Mouse (Mus musculus): ENCODE measurements around the gene Spata17. TPM values are rescaled to one million over a fixed set of nuclear protein-coding genes. Genes with fewer than 3 reads are reported as not detected.

Gene Spata17
- polyA plus RNA-seq, 1 experiment, result not detected

DNA sequence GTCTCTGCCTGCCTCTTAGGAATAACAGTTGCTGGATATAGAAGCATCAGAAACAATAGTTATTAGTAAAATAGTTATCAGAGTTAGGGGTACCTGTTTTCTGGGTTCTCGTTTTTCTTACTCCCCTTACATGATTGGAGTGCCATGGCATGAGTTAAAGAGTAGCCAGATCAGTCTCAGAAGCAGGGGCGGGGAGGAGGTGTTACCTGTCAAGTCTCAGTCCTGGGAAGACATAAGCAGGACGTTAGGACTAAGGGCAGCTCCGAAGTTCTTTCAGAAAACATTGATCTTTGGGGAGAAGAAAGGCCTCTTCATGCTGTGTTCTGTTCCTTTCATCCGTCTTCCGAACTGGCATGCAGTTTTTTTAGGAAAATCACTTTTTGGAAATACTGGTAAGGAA lies 5.5 kb upstream of the Spata17 start:
- TF ChIP-seq GATA1 (IDR thresholded peaks at IDR 0.05; ENCODE audit: low read length), result no peak

DNA sequence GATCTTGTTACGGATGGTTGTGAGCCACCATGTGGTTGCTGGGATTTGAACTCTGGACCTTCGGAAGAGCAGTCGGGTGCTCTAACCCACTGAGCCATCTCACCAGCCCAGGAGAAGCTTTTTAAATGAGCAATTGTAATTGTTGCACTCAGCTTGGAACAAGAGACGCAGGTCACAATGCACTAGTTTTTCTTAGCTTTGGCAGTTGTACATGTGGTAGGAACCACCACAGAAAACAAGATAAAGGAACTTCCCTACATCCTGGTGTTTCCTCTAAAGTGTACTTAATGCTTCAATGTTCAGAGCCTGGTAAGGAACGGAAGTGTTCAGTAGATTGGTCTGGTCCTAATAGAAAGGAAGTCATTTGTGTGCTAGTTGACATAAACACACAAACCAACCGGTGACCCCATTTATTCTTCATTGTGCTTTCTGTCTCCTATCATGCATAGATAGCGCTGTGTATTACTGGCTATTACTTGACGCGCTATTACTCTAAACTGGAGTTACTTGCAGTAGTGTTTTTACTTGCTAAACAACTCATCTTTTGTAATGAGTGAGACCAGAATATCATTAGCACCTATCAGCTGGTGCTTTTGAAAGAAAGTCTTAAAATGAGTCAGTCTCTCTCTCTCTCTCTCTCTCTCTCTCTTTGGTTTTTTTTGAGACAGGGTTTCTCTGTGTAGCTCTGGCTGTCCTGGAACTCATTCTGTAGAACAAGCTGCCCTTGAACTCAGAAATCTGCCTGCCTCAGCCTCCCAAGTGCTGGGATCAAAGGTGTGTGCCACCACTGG lies 1.6 kb upstream of the Spata17 start:
- no peak for TF ChIP-seq GATA1 (IDR thresholded peaks at IDR 0.05; ENCODE audit: low read length)

DNA sequence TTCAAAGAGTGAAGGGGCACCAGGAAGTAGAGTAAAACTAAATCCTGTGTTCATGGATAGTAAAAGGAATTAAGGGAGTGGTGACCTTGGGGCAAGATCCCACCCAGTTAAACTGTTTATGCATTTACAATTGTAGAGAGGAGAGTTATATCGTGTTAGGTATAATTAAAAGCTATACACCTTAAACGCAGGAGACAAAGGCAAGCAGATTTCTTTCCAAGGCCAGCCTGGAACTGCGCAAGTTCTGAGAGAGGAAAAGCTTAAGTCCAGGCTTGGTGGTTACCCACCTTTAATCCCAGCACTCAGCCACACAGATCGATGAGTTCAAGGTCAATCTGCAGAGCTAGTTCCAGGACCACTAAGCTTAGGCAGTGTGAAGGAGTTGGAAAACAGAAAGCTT lies 4.5 kb downstream of the Spata17 start:
- TF ChIP-seq GATA1 (IDR thresholded peaks at IDR 0.05; ENCODE audit: low read length), result no peak

DNA sequence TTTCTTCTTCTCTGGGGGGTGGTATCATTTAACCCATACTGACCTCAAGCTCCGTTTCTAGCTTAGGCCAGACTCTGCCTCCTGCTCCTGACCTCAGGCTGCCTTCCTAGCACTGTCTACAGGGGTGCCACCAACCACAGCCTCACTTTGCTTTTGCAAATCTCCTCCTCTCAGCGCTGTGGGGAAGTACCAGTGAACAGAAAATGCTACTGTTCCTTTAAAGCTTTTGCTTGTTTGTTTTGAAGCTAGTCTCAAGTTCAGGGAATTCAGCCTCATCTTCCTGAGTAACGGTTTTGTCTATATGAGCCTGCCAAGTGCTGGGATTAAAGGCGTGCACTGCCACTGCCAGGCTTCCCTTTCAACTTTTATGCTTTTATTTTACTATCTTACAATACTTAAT lies 5.8 kb downstream of the Spata17 start:
- no peak for TF ChIP-seq GATA1 (IDR thresholded peaks at IDR 0.05; ENCODE audit: low read length)

DNA sequence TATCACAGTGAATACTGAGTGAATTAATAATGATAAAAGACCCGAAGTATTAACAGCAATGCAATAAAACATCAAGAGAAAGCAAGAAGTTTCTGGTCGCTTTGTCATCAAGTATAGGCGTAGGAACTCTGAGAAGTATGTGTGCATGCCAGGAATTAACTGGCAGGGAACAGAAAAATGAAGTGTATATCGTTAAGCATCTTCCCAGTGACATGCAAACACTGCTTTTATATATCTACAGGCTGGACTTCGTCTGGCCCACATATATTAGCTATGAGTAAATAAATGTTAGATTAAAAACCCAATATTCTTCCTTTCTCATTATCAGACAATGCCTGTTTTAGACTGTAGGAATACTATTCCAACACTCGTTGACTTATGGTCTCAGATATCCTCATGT lies 9.8 kb downstream of the Spata17 start:
- TF ChIP-seq GATA1 (IDR thresholded peaks at IDR 0.05; ENCODE audit: low read length), result no peak

DNA sequence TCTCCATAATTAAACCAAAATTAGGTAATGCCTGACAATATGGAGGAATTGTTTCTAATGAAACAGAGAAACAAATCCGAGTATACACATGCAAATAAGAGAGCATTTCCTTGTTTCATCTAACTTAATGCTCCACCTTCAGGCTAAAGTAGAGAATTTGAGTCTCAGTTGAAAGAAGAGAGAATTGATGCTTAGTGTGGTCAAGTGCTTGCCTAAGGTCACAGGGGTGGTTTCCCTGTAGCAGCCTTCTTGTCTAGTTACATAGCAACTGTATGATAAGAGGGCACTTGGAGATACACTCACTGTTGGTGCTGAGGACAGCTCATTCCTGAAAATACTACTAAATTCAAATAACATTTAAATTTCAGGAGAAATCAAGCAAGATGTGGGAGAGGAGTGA lies 36.7 kb downstream of the Spata17 start:
- TF ChIP-seq GATA1 (IDR thresholded peaks at IDR 0.05; ENCODE audit: low read length), result no peak

DNA sequence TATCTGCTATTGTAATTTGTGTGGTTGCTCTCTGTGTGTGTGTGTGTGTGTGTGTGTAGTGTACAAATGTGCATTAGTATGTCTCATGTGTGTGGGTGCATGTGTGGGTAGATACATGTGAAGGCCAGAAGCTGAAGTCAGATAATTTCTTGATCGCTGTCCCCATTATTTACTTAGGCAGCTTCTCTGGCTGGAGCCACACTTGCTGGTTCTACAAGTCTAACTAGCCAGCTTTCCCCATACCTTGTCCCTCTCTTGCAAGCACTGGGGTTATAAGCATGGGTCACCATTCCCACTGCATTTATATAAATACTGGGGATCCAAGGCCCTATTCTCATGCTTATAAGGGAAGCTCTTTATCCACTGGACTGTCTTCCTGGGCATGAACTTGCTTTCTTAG lies 39.3 kb downstream of the Spata17 start:
- no peak for TF ChIP-seq GATA1 (IDR thresholded peaks at IDR 0.05; ENCODE audit: low read length)

DNA sequence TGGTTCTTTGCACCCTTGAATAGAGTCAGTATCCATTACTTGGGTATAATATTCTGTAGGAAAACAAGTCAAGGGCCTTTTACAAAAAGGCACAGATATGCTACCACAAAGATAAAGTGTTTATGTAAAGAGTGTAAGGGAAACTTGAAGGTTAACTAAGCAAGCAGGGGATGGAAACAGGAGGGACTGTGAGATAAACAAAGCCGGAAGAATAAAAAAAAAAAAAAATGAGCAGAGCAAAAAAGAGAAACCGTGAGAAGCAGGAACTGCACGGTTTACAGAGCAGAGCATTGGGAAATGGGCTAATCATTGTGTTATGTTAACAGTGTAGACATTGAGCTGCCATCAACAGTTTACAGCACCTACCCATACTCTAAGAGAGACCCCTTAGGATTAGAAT lies 44.9 kb downstream of the Spata17 start:
- TF ChIP-seq GATA1 (IDR thresholded peaks at IDR 0.05; ENCODE audit: low read length), result no peak

DNA sequence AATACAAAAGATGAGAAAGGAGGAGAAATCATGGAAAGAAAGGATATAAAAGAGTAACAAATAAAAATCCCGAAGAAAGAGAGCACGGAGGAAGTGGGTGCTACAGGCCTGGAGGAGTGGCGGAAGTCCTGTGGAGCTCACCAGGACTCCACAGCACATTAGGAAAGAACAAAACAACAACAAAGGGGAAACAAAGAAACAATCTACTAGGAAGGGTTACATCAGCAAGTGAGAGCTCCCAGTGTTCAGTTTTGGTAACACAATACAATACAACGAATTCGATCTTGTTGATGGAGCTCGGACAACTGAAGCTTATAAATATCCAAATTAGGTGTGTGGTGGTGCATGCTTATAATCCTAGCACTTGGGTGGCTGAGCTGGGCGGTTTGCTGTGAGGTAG lies 45.6 kb downstream of the Spata17 start:
- no peak for TF ChIP-seq GATA1 (IDR thresholded peaks at IDR 0.05; ENCODE audit: low read length)

DNA sequence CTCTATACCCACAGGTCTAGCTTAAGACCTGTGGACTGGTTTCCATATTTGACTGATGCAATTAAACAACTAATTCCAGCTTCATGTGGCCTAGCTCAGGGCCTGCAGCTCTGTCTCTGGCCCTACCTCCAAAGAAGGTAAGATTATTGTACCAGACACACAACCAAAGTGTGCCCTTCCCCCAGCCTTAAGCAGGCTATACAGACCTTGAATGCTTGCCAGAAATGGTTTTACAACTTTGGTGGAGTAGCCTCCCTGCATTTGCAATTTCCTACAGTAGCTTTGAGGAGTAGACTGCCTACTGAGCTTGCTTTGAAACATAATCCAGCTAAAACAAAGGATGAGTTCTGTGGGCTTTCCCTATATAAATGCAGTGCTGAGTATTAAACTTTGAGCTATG lies 51.7 kb downstream of the Spata17 start:
- TF ChIP-seq GATA1 (IDR thresholded peaks at IDR 0.05; ENCODE audit: low read length), result no peak

DNA sequence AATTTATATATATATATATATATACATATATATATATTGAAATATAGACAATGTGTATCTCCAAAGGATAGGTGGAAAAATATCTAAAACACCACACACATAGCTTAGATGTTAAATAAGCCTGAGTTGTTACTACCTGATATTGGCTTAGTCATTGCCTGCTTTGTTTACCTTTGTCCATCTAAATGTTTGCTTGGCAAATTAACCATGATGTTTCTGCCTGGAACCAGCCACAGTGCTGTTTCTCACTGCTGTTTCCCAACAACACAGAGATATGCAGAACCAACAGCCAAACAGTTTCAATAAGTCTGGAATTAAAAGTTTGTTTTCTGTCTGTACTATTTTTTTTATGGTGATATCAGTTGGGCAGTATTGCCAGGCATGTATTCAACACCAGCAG lies 59.6 kb downstream of the Spata17 start:
- no peak for TF ChIP-seq GATA1 (IDR thresholded peaks at IDR 0.05; ENCODE audit: low read length)

DNA sequence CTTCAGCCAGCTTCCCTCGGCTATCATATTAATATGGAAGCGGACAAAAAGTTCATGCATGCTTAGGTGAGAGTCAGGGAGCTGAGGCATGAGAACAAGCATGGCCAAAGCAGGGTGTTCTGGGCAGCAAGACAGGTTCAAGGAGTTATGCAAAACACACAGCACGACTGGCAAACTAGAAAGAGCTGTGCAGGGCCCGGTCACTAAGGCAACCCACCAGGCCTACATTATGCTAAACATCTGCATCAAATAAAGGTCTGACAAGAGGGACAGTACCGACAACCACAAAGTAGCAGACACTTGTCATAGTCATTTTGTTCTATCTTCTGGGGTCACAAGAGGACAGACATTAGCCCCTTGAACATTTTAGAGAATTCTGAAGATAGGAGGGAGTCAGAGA lies 61.6 kb downstream of the Spata17 start:
- TF ChIP-seq GATA1 (IDR thresholded peaks at IDR 0.05; ENCODE audit: low read length), result no peak

DNA sequence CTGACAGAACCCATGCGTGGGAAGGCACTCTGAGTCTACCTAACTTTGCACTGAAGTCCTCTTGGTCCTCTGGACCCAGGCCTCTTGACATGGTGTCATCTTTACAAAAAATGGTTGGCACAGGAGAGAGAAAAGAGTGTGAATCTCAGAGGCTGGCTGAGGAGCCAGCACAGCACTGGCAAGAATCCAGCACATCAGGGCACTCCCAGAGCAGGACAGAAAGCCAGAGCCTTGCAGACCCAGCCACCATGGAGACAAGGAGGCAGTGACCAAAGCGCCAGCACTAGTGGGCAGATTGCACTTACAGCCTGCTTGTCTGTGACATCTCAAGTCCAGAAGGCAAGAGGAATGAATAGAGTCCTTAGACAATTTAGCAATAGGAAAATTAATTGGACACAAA lies 62.7 kb downstream of the Spata17 start:
- no peak for TF ChIP-seq GATA1 (IDR thresholded peaks at IDR 0.05; ENCODE audit: low read length)

DNA sequence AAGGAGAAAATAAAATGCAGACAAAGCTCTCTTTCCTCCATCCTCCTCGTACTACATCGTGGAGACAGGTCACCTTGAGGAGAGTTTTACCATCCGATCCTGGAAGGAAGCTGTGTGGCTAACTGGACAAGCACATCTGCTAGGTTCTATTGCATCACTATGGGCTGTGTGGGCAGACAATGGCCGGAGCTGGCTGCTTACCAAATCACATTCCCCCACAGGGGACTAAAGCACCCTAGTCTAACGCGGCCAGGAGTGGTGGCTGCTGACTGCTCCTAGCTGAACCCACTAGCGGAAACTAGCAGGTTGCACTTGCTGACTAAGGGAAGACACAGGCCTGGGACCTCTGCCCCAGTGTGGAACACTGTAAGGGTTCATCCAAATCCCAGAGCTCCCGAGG lies 72.3 kb downstream of the Spata17 start:
- TF ChIP-seq GATA1 (IDR thresholded peaks at IDR 0.05; ENCODE audit: low read length), result no peak

DNA sequence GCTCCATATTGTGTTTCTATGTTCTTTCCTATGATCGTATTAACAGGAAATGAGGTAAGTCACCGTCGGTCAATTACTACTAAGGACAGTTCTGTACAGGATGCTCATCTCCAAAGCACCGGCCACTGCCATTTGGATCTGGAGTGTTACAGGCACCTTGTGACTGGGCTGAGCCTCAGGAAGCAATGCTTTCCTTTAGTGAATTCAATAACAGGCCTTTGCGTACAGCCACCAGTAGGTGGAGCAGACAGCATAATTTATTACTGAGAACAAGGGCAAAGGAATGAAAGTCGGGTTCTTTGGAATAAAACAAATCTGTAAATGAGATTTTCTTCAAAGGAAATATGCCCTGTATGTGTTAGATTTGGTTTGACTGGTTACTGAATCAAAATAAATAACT lies 77.8 kb downstream of the Spata17 start:
- TF ChIP-seq GATA1 (IDR thresholded peaks at IDR 0.05; ENCODE audit: low read length), result no peak

DNA sequence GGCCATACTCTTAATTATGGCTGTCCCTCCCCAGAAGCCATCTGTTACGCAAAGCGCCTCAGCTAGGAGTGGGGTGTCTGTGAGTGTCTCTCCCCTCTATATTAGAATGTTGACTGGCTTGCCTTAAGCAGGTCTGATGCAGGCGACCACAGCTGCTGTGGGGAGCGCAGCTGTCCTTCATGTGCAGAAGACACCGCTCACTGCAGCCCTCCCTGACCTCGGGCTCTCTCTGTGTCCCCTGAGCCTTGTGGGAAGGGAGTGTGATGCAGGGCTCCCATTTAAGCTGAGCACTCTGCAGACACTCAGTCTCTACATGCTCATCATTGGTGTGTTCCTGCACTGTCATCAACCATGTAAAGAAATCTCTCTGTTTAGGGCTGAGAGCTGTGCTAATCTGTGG lies 79.4 kb downstream of the Spata17 start:
- TF ChIP-seq GATA1 (IDR thresholded peaks at IDR 0.05; ENCODE audit: low read length), result no peak

DNA sequence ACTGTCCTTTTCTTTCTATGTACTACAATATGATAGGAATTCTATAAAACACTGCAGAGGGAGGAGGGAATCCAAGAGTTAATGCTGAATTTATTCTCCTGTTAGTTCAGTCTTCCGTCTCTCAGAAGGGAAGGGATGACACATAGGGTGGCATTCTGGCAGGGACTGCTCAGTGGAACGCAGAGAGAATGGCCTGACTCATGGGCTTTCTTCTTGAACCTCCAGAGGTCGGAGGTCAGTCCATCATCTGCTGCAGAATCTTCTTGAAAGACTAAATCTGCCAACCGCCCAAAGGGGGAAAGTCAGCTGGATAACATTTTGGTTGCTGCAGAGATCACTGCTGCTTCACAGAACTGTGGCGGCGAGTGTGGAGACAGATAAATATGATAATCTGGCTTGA lies 81.4 kb downstream of the Spata17 start:
- TF ChIP-seq GATA1 (IDR thresholded peaks at IDR 0.05; ENCODE audit: low read length), result no peak

DNA sequence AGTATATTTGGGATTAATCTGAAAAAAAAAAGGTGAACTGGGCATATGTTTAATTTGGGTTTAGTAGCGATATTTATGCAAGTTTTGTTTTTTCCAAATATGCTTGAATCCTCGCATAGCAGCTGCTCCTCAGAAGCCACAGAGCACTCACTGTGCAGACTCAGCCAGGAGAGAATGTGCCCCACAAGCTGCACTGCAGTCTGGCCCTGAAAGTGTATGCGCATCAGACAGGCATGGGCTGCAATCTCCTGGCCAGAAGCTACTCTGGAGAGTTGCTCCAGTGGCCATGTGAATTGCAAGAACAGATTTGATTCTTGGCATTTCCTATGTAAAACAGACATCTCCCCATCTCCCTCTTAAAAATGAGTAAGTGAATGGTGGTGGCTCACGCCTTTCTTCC lies 82.9 kb downstream of the Spata17 start:
- no peak for TF ChIP-seq GATA1 (IDR thresholded peaks at IDR 0.05; ENCODE audit: low read length)
